Mouse (Mus musculus): ENCODE measurements around the gene Qrfpr.

DNA sequence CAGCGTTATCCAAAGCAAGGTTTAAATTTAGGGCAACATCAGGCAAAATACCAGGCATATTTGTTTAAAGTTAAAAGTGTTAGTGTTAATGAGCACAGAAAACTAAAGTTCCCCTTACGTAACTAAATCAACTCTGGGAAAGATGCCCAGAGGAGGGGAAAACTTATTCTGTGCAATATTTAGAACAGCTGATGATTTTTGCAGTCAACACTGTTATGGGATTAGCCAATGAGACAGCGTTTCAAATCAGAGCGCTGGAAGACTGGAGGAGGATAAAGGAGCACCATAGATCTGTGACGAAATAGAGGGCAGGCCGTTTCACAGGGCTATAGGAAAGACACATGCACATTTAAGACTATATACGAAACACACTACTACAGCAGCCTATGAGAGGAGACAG, 19.2 kb downstream of the Qrfpr start:
- TF ChIP-seq CTCF (IDR thresholded peaks at IDR 0.05; ENCODE audit: low read depth) = no peak
- no peak for TF ChIP-seq EP300 (IDR thresholded peaks at IDR 0.05; ENCODE audit: low read depth)

Measured in liver, postnatal 0 days (tissue).